Mouse (Mus musculus) forebrain, postnatal 0 days (tissue): ENCODE data around the gene Srms. TPM values are rescaled to one million over a fixed set of nuclear protein-coding genes. Genes with fewer than 3 reads are reported as not detected.

Source experiments
- ATAC-seq: fragments of 200-750 bp; cut with Nextera tagmentation; 2 replicates; pipeline ENCODE4 v1.8.0; 2017; ENCODE audit warnings: mild to moderate bottlenecking, moderate library complexity
- DNase-seq: peaks from one replicate; pipeline ENCODE4 v3.0.0-alpha.2; 2015
- H3K27ac ChIP-seq: fragments of 300-500 bp; sonication (generic); 2 replicates; pipeline ENCODE4 v1.5.1; 2014; ENCODE audit warnings: low read depth, mild to moderate bottlenecking, antibody characterized with exemption, low read length, moderate library complexity, mixed read lengths
- H3K27me3 ChIP-seq: fragments of 300-500 bp; sonication (generic); 2 replicates; pipeline ENCODE4 v1.6.1; 2014; ENCODE audit warnings: mild to moderate bottlenecking, low read length, mixed read lengths; ENCODE audit not compliant: insufficient read depth
- H3K36me3 ChIP-seq: fragments of 300-500 bp; sonication (generic); 2 replicates; pipeline ENCODE4 v1.6.1; 2014; ENCODE audit warnings: mild to moderate bottlenecking, moderate library complexity; ENCODE audit not compliant: insufficient read depth
- H3K4me1 ChIP-seq: fragments of 300-500 bp; sonication (generic); 2 replicates; pipeline ENCODE4 v1.6.1; 2014; ENCODE audit warnings: antibody characterized with exemption; ENCODE audit not compliant: insufficient read depth
- H3K4me2 ChIP-seq: fragments of 300-500 bp; sonication (generic); 2 replicates; pipeline ENCODE4 v1.6.1; 2014; ENCODE audit warnings: low read depth, mild to moderate bottlenecking, moderate library complexity
- H3K4me3 ChIP-seq: fragments of 300-500 bp; sonication (generic); 2 replicates; pipeline ENCODE4 v1.5.1; 2014; ENCODE audit warnings: low read depth, low read length, mixed read lengths
- H3K9ac ChIP-seq: fragments of 300-500 bp; sonication (generic); 2 replicates; pipeline ENCODE4 v1.6.1; 2014; ENCODE audit warnings: mild to moderate bottlenecking
- H3K9me3 ChIP-seq: fragments of 300-500 bp; sonication (generic); 2 replicates; pipeline ENCODE4 v1.6.1; 2016; ENCODE audit warnings: low read length
- CTCF ChIP-seq: sonication (generic); IDR thresholded peaks from 2 replicates; pipeline ENCODE4 v1.5.1; 2016; ENCODE audit warnings: antibody characterized with exemption, control low read depth, low read depth
- WGBS: fragments of 180-500 bp; shearing (Covaris S2); extraction: QIAGEN DNeasy Blood & Tissue Kit; methylation state at CpG from one replicate; pipeline ENCODE4 v1.1.7; 2014; 5-methylcytosine and 5-hydroxymethylcytosine counted together
- polyA plus RNA-seq: library from polyadenylated mRNA; unstranded; fragments of >200 nt; fragmentation: Nextera tagmentation; extraction: Ambion mirVana; gene quantifications from 2 replicates; pipeline ENCODE4 v1.2.1, GENCODE M21; 2015
- total RNA-seq: library from RNA; depleted of rRNA; stranded (reverse); fragments of >200 nt; gene quantifications from 2 replicates; pipeline ENCODE4 v1.2.3, GENCODE M21; 2014

Gene Srms
- total and polyA plus RNA-seq, 2 experiments from 2014 or later, result 0.10 to 0.43 TPM

DNA sequence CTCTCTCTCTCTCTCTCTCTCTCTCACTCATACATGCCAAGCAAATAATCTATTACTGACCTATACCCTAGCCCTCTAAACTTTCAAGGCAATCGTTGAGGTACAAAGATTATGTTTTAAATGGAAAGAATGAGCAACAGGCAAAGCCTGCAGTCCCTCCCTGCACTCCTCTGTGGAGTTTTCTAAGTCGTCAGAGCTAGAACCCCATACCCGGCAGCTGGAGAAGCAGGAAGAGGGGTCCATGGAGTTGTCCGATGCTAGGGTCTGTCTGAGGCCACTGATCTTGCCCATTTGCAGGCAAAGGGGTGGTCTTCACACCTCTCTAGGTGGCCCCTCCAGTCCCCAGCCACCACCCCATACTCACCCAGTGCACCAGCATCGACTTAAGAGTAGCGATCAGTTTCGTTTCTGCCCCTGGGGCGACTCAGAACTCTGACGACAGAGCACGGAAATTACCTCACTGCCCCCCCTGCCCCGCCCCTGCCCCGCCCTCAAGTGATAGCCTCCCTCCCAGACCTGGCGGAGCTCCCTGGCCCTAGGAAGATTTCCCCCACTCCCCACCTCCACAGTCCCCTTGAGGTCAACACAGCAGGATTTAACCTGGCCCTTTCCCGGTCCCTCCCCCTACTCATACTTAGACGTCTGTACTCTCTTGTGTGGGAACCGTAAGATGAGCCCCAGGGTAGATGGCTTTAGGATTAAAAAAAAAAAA lies 28.8 kb upstream of the Srms start, which contains the start of gene Helz2:
Helz2 (minus strand) TSS at position 426 of the 712 bp plus-strand sequence.
- WGBS, result 13% methylated on average over 16 of the region's 16 CpGs
- no peaks in the 10 kb centered on the region for H3K27me3 ChIP-seq
- H3K4me2 ChIP-seq, result peak within 1 kb of the TSS; percentile 38
- H3K27ac ChIP-seq, result no peak within 1 kb of the TSS
- ATAC-seq, result no peak
- no peaks in the 10 kb centered on the region for H3K4me1 ChIP-seq
- H3K36me3 ChIP-seq, result no peaks in the 10 kb centered on the region
- peak within 1 kb of the TSS; percentile 23 for H3K4me3 ChIP-seq
- no peaks in the 10 kb centered on the region for H3K9me3 ChIP-seq
- H3K9ac ChIP-seq, result no peak within 1 kb of the TSS
- TF ChIP-seq CTCF, result no peak
- no peak for DNase-seq

DNA sequence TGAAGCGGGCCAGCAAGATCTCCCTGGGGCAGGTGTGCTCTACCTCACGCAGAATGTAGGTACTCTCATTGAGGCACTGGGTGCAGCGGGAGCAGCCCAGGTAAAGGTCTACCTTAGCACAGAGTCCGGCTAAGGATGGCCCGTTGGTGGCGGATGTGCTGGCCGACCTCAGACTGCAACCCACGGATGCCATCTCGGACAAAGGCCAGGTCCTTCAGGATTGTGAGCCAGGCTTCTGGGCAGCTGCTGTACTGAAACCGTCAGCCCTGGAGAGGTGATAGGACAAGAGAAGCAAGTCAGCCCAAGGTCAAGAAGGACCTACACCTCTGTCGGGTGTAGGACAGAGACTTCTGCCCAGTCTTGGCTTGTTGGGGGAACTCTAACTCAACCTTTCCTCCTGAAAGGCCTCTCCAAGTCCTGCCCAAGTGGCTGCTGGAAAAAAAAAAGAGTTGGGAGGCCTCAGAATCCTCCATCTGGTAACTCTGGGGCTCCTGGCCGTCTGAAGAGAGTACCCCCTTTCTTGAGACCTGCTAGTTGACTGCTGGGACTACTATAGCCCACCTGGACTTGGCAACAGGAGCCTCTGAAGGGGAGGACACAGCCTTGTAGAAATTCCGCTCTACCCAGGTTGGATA lies 27.9 kb upstream of the Srms start:
- Histone ChIP-seq H3K36me3 (no peaks in the 10 kb centered on the region), H3K9ac (no peak overlapping the region), H3K27ac (no peak overlapping the region), H3K9me3 (no peaks in the 10 kb centered on the region), H3K4me2 (0 out of 2 replicates have a peak overlapping the region, but pooled peaks have one; percentile 38), H3K4me1 (no peaks in the 10 kb centered on the region), H3K27me3 (no peaks in the 10 kb centered on the region), H3K4me3 (no peak overlapping the region)
- ATAC-seq, result no peak
- WGBS, result 93% methylated on average over 13 of the region's 13 CpGs
- no peak for DNase-seq
- TF ChIP-seq CTCF, result no peak

DNA sequence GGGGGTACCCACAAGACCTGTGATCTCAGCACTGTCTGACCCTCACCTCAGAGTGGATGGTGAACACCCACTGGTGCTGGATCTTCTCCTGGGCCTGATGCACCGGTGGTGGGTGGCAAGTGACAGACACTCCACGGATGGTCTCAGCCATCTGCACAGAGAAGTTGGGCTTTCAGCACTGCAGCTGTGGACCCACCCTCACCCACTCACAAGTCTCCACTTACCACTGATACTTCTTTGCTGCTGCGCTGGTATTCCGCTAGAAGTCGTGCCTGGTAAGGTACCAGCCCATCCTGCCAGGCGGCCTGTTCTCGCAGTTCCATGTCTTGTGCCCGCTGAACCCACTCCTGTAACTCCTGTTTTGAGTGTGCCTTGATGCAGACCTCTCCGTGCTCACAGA lies 26.3 kb upstream of the Srms start:
- H3K9me3 ChIP-seq, result no peaks in the 10 kb centered on the region
- no peak for TF ChIP-seq CTCF
- 95% methylated on average over 9 of the region's 9 CpGs for WGBS
- H3K27me3 ChIP-seq, result no peaks in the 10 kb centered on the region
- ATAC-seq (no peak), DNase-seq (no peak)
- no peak overlapping the region for H3K4me2 ChIP-seq
- H3K4me1 ChIP-seq, result no peaks in the 10 kb centered on the region
- H3K4me3 ChIP-seq, result no peak overlapping the region
- H3K36me3 ChIP-seq, result no peaks in the 10 kb centered on the region
- H3K9ac ChIP-seq, result no peak overlapping the region
- H3K27ac ChIP-seq, result no peak overlapping the region

DNA sequence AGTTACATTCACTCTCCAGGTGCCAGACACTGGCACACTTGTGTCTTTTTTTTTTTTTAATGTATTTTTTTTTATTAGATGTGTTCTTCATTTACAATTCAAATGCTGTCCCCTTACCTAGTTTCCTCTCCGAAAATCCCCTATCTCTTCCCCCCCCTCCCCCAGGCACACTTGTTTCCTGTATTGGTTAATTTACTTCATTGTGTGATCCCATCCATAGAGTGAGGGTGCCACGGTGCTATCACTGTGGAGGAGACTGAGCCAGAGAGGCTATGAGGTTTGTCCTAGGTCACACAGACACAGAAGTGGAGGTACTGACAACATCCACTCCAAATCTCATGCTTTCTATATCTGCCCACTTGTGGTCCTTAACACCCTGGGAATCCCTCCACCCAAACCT lies 25.9 kb upstream of the Srms start:
- no peaks in the 10 kb centered on the region for H3K27me3 ChIP-seq
- DNase-seq (no peak), ATAC-seq (no peak)
- H3K4me3 ChIP-seq, result no peak overlapping the region
- no peak for TF ChIP-seq CTCF
- H3K9me3 ChIP-seq, result no peaks in the 10 kb centered on the region
- no peaks in the 10 kb centered on the region for H3K36me3 ChIP-seq
- H3K27ac ChIP-seq, result no peak overlapping the region
- H3K4me2 ChIP-seq, result no peak overlapping the region
- H3K9ac ChIP-seq, result no peak overlapping the region
- 53% methylated on average over 2 of the region's 2 CpGs for WGBS
- H3K4me1 ChIP-seq, result no peaks in the 10 kb centered on the region

DNA sequence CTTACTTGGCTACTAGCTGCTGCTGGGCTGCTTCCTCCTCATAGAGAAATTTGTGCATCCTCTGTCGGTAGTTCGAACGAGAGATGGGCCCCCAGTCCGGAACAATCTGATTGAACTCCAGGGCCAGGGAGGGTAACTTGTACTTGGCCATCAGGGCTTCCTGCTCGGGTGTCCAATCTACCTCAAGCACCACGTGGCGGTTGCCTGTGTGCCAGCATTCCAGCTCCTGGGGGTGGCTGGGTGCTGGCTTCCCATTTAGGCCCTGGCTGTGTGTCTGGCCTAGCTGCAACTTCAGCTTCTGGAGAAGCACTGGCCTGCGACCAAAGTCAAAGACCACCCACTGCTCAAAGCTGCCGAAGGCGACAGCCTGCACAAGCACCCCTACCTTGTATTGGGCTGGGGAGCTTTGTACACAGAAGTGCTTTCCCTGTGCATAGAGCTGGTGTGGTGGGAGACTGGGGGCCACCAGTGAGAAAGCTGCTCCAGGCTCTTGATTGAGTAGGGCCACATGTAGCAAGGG lies 25.2 kb upstream of the Srms start:
- Histone ChIP-seq H3K4me1 (no peaks in the 10 kb centered on the region), H3K9me3 (no peaks in the 10 kb centered on the region), H3K4me3 (no peak overlapping the region), H3K36me3 (no peaks in the 10 kb centered on the region), H3K9ac (no peak overlapping the region), H3K27me3 (no peaks in the 10 kb centered on the region), H3K4me2 (no peak overlapping the region), H3K27ac (no peak overlapping the region)
- ATAC-seq (no peak), DNase-seq (no peak)
- 73% methylated on average over 10 of the region's 10 CpGs for WGBS
- no peak for TF ChIP-seq CTCF

DNA sequence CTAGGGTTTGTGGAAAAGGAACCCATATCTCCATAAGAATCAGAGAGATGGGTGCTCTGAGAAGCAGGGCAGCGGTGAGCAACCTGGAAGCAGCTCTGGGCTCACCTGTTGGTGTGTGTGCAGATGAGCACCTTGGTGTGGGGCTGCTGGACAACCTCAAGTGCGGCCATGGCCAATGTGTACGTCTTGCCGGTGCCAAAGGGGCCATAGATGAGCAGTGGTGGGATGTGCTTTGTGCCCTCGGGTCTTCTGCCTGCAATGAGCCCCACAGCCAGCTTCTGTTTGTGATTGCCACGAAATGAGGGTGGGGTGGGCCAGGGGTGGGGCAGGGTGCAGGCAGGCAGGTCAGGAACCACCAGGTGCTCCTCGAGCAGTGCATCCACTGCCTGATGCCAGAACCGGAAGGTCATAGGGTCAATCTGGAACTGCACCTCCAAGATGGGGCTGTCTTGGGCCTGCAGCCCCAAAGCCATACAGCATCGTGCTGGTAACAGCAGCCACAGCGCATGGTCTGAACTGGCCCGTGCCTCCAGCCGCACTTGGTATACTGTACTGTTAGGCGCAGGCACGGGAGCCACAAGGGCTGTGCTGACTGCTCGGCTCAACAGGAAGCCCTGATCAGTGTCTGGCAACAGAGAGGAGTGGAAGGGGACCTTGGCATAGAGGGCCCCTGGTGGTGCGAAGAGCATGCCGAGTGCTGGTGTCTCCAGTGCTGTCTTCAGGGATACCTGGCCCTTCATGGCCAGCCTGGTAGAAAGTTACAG lies 24.4 kb upstream of the Srms start:
- no peak for TF ChIP-seq CTCF
- H3K27ac ChIP-seq, result no peak overlapping the region
- no peaks in the 10 kb centered on the region for H3K27me3 ChIP-seq
- ATAC-seq (no peak), DNase-seq (no peak)
- H3K4me3 ChIP-seq, result no peak overlapping the region
- H3K4me1 ChIP-seq, result no peaks in the 10 kb centered on the region
- H3K36me3 ChIP-seq, result no peaks in the 10 kb centered on the region
- H3K9ac ChIP-seq, result no peak overlapping the region
- no peak overlapping the region for H3K4me2 ChIP-seq
- 91% methylated on average over 17 of the region's 17 CpGs for WGBS
- no peaks in the 10 kb centered on the region for H3K9me3 ChIP-seq
